Mouse (Mus musculus): Measurements from ENCODE around the gene Gm42791.

The Gm42791 gene

DNA sequence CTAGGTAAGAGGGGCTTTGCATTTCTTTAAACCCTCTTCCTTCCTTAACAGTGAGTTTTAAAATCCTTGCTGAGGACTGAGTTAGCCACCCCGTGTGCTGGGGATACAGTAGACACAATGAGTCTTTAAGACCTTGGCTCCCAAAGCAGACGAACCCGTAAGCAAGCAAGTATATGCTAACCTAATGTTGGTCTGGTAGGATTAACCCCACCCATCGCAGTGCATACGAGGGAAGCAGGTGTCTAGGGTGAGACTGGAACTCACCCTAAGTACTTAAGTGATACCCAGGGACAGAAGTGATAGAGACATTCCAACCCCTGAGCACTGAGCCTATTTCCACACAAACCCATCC lies 12.3 kb upstream of the Gm42791 start:
- DNase-seq (ENCODE audit: low read depth, low spot score) = no peak

DNA sequence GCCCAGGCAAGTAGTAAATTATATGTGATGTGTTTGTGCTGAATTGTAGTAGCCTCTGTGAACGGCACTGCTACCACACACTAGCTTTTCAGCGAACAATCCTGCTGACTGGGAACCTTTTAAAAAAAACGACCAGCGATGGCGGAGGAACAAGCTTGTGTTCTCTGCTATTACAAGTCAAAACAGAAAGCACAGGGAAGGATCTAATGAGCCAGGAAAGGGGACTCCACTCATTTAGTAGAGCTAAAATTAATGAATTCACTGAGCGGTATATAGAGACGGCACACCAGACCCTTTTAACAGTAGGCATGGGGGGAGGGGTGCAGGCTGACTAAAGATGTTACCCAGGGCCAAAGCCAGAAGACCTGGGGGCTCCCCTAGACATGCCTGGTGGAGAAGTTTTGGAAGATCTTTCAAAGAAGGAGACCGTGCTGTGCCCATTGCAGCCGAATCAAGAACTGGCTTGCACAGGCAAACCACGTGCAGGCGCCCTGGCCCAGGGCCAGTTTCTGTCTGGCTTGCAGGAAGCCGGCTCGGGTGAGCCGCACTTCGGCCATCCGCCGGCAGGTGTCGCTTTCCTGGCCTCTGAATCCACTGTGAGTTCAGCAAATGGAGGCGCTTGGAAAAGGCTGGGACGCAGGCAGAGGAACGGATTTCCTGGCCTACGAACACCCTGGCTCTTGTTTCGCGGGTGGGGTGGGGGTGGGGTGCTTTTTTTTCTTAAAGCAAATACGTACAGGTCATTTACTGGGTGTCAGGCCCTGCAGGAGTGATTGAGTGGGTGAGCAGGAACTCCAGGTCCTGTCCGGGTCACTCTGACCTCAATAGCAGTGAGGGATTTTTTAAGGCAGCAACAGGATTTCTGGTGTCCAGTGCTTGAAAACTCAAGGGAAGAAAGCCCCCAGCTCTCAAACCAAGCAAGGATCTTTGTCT lies 11.7 kb upstream of the Gm42791 start:
- peak; percentile 99 for DNase-seq (ENCODE audit: low read depth, low spot score)

DNA sequence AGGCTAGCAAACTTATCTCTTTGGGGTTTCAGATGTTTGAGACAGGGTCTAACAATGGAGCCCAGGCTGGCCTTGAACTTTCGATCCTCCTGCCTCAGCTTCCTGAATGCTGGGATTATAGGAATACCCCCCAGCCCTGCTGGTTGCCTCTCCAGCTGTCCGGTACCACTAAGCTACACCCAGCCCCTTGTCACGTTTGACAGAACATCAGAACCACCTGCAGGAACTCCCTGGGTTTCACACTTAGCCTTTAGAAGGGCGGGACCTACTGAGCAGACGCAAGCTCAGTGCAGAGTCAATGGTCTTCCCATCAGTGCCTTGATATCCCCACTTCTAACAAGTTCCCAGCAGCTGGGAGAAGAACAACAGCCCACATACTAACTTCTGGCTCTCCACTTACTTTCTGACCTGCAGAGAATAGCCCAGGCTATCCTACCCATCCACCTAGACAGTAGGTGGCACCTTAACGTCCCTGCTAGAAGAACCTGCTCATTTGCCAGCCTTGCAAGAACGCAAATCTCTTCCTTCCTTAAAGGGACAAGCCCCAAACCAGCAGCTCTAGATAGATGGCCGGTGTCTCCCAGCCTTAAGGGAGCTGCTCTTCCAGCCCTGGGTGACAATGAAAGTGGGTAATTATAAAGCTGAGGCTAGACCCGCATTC lies 10.9 kb upstream of the Gm42791 start:
- no peak for DNase-seq (ENCODE audit: low read depth, low spot score)

DNA sequence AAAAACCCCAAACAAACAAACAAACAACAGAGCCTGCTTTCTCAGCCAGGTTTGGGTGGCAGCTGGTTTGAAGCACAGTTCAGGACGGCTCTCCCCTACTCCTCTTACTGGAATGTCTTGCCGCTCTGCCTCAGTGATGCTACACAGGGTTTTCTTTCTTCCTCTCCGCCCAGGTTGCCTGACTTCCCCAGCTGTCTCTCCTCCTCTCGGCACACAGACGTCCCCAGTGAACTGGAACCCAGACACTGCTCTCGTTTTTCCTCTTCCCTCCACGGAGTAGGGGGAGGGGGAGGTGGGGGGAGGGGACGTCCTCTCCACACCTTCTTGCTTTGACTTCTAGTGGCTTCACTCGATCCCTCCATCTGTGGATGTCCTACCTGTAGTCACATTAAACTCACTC lies 10.1 kb upstream of the Gm42791 start:
- no peak for DNase-seq (ENCODE audit: low read depth, low spot score)

DNA sequence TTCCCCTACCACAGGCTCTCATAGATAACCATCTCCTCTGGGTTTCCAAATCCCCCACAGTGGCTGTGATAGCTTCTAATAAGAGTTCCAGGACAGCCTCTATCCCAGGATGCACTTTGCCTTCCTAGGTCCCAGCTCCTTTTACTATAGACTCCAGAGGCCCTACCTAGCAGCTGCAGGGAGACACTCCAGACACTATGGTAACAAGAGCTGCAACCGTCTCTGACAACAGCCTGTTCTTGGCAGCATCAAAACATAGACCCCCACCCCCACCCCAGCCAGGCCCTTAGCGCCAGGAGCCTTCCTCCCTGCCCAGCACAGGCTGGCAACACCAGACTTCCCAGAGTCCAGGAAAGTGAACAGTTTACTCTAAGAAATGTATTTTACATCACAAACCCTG lies 8.2 kb upstream of the Gm42791 start:
- DNase-seq (ENCODE audit: low read depth, low spot score) = no peak

DNA sequence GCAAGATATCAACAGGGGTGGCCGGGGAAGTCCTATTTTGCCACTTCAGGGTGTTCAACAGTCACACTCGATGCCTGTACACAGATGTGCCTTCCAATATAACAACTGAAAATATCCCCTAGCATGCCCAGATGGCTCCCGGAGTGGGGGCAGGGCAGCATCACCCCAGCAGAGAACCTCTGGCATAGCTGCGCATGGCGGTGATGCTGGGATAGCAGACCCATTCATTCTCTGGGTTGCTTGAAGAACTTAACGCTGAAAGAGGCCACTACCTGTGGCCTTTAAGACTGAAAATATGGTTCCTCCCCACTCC lies 7.8 kb upstream of the Gm42791 start:
- DNase-seq (ENCODE audit: low read depth, low spot score) = no peak

DNA sequence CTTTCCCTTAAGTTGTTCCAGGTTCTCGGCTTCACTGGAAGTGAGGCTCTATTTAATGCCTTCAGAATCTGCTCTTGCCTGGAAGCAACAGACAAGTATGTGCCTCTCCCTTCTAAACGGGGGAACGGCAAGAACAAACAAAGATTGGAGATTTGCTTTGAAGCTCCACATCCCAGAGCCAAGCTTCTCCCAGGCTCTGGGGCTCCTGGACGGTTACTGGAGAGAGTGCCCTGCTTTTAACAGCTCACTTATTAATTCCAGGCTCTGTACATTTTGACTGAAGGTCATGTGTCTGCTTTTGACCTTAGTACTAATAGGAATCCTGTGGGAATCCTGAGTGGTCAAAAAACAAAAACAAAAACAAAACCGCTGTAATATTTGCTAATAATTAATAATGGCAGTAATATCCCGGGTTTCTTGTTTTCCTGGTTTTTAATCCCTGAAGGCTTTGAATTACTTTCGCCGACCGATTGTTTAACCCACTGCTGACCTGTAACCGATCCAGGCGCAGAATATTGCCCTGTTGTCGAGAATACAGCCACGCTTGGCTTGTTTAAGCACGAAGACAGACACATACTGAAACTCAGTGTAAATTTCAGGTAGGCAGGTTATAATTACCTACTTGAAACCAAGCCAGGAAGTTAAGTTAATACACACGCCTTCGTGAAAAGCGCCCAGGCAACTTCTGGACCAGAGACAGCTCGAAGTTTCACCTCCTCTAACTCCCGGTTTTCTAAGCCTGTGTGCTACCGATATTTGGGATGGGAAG lies 7.3 kb upstream of the Gm42791 start:
- DNase-seq (ENCODE audit: low read depth, low spot score) = no peak

DNA sequence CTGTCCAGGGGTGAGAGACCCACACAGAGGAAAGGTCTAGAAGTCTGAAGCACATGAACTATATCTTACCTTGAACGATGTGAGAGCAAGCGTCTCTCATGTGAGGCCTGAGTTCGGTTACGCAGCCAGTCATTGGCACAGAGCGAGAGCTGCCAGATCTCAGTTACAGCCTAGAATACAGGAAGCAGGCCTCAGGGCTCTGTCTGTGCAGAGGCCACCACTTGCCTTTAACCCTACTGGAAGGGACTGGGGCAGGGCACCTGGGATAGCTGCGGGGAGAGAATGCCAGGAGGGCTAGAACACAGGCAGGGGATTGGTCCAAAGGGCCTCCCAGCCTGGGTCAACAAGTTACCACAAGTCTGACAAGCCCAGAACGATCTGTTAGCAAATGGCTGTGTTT lies 4.9 kb upstream of the Gm42791 start:
- DNase-seq (ENCODE audit: low read depth, low spot score) = no peak

DNA sequence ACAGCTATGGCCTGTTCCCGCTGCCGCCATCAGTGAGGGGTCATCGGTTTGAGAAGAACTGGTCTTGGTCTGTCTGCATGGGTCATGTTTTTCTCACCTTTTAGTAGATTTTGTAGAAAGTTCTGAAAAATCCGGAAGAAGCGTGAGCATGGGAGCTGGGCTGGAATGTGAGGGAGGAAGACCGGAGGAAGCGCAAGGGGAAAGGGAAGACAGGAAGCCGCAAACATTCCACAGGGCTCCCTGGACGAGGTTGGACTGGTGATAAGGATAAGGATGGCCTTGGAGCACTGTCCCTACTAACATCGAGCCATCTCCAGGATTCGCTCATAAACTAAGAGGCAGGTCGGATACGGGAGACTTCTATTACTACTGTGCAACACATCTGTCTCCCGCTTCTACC lies 3.6 kb upstream of the Gm42791 start:
- DNase-seq (ENCODE audit: low read depth, low spot score) = no peak

DNA sequence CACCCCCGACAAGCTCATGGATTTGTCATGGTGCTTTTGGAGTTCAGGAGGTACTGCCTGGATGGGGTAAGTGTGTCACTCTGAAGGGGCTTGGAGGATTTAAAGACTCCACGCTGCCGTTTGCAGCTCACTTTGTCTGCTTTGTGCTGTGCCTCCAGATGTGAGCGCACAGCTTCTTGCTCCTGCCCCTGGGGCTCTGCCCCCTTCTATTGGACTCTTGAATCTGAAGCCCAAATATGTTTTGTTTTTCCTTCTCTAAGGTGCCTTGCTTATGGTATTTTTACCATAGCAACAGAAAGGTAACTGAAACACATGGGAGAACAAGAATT lies 1.7 kb upstream of the Gm42791 start:
- DNase-seq (ENCODE audit: low read depth, low spot score) = no peak

DNA sequence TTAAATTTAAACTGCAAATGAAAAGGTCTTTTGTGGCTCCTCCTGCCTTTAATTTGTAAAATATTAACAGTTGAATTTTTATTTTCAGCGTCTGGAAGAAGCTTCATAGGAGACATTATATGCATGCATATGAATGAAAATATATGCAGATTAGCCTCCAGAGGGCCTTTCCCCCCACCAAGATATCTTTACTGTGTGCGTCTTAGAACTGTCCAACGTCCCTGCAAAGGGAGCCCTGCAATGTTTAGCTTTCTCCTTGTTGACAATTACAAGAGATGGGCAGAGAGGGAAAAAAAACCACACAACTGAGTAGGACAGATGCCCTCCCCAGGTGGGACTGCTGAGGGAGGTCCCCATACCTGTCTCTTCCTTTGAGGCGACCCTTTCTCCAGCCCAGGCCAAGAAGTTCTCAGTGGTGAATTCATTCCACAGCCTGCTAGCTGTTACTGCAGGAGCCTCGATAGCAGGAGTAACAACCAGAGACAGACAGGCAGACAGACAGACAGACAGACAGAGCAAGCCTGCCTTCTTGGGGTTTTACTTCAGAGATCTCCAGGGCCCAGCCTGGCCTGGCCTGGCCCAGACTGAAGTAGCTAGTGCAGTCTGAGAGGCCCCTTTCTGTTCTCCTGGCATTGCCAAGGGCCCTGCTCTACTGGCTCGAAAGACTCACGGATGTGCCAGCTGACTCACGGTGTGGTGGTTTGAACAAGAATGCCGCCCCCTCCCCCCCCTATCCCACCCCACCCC lies 1.2 kb upstream of the Gm42791 start:
- DNase-seq (ENCODE audit: low read depth, low spot score) = no peak

DNA sequence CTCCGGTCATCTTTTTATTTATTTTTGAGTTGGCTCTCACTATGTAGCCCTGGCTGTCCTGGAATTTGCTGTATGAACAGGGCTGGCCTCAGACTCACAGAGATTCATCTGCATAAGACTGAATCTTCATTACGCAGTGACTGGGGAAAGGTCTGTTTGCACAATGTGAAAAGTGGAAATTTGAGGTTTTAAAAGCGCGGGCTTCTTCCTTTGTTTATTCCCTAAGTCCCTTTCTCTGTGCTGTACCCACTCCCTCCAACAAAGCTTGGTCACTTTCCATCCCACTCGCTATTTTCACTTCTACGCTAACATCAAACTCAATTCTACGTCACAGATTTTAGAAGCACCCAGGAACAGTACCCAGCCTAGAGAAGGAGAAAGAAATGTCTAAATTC lies 639 bp downstream of the Gm42791 start:
- DNase-seq (ENCODE audit: low read depth, low spot score) = no peak

DNA sequence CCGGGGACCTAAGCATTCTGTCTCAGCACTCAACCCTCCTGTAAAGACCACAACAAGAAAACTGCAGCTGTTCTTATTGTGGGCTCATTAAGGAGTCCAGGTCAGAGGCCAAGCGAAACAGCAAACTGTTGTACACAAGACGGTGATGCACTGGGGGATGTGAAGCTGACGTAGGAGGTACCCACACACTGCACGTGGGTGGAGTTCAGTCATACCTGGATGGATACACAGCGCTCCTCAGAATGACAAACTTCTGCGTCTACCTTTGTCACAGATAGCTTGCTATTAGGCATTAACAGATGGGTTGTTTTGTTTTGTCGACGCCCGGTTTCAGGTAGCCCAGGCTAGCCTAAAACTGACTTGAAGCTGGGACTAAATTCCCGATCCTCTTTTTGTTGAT lies 2.3 kb downstream of the Gm42791 start:
- DNase-seq (ENCODE audit: low read depth, low spot score) = no peak

DNA sequence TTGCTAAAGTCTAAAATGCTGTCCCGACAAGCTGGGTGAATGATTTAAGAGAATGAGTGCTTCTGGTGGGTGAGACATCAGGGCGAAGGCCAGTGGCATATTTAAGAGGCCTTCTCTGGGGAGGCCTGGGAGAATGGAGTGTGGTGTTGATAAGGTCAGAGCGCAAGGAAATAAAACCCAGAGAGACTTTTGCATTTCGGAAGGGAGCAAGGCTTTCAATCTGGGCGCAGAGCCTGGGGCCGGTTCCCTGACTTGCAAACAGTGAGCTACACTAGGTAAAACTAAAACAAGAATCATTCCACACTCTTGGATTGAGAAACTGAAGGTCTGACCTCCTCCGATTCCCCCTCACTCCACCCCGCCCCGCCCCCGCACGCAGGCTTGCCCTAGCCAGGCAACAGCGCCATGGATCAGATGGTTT lies 4.0 kb downstream of the Gm42791 start:
- no peak for DNase-seq (ENCODE audit: low read depth, low spot score)

DNA sequence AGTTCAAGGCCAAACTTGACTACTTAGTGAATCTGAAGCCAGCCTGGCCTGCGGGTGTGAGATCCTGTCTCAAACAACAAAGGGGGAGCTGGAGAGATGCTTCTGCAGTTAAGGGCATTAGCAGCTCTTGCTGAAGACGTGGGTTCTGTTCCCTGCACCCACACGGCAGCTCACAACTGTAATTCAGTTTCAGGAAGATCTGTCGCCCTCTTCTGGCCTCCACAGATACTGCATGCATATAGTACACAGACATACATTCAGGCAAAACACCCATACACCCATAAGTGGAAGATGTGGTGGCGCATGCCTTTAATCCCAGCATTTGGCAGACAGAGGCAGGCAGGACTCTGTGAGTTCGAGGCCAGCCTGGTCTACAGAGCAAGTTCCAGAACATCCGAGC lies 5.5 kb downstream of the Gm42791 start:
- DNase-seq (ENCODE audit: low read depth, low spot score) = no peak

DNA sequence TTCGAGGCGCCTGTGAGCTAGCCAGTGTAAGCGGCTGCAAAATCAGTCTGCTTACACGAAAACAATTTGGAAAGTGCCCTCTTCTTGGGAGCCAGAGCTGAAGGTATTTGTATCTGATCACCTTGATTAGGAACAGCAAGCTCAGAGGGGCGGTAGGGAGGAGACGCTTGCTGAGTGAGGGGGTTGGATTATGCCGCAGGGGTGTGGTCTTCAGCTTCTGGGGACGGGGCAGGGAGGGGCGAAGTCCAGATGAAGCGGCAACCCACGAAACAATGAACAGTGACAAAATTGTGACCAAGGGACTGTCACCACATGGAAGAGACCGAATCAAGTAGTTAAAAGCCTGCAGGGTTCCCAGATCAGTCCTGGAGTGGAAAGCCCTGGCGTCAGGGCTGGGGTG lies 10.0 kb downstream of the Gm42791 start:
- DNase-seq (ENCODE audit: low read depth, low spot score) = no peak

DNA sequence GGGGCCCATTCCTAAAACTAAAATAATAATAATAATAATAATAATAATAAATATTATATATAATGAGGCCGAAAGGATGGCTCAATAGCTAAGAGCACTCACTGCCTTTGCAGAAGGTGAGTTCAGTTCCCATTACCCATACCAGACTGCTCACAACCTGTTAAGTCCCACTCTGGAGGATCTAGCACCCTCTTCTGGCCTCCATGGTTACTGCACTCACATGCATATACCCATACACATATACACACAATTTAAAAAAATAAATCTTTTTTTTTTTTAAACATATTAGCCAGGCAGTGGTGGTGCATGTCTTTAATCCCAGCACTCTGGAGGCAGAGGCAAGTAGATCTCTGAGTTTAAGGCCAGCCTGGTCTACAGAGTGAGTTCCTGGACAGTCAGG lies 11.3 kb downstream of the Gm42791 start:
- no peak for DNase-seq (ENCODE audit: low read depth, low spot score)

DNA sequence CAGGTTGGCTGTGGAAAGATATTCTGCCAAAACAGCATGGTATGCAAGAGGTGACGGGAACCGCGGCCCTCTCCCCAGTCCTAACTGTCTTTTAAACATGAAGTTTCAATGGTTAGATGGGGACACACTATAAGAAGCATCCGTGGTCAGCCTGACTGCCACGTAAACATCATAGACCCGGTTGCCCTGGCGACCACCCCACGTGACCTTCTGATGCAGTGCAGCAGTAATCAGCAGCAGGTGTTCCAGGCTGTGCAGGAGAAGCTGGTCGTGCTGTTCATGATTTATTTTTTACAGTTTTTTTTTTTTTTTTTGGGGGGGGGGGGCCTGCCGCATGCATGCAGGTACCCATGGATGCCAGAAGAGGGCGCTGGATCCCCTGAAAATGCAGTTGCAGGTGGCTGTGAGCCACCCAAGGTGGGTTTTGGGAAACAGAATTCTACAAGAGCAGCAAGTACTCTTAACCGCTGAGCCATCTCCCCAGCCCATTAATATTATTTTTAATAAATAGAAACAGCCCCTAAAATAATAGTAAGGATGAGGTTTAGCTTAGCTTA lies 11.8 kb downstream of the Gm42791 start:
- no peak for DNase-seq (ENCODE audit: low read depth, low spot score)

DNA sequence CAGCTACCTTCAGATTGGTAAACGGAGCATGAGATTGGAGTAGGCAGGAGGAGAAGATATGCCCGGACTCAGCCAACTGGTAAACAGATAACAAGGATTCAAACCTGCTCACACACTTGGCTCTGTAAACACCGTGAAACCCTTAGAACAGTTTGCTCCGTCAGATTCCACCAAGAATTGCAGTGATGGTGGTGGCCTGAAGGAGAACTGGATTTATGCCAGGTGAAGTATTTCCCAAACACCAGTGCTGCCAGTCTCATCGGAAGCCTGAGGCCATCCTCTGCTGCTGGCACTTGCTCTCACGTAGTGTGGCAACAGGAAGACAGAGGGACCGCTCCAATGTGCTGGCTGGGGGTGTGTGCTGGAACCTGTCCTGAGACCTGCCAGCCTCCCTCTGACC lies 12.6 kb downstream of the Gm42791 start:
- no peak for DNase-seq (ENCODE audit: low read depth, low spot score)

DNA sequence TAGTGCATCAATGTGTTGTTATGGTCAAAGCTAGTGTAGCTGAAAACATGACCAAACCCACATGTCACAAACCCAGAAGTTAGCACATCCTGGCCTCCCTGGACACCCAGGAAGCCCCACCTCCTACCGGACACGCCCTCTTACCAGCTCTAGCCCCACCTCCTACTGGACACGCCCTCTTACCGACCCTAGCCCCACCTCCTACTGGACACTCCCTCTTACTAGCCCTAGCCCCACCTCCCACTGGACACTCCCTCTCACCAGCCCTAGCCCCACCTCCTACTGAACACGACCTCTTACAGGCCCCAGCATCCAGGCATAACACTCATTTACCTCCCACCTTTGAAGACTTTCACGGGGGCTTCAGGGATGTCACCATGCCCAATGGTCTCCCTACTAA lies 14.3 kb downstream of the Gm42791 start:
- DNase-seq (ENCODE audit: low read depth, low spot score) = peak; percentile 56

DNA sequence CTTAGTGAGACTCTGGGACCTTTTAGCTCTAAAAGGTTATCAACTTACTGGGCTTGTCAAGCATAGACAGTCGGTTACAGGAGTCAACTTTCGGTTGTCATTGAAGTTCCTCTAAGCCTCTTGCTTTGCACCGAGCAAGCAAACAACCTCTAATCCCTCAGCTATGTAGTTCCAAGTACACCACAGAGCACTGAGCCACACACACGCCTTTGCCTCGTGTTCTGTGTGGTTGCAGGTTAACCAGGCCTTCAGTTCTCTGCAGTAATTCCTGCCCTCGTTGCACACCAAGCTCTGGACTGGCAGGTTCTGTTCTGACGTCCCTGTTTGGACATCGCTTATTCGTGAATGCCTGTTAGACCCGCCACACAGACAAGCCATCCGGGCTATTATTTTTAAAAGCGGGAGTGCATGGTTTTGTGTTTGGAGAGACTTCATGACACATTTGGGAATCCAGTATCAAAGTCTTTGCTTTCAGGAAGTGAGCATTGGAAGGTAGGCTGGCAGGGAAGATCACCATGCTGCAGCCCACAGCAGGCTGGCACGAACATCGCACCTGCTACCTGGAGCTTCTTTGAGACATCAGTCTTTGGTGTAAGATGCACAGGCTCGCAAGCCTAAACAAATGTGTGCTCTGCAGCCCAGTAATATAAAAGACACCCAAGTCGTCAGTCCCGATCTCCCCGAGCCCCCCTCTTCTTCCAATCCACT lies 16.3 kb downstream of the Gm42791 start:
- DNase-seq (ENCODE audit: low read depth, low spot score) = peak; percentile 54
